Mouse (Mus musculus) hindbrain, embryonic 10.5 days (tissue): ENCODE measurements around the gene Mtfr2. TPM values are rescaled to one million over a fixed set of nuclear protein-coding genes. Genes with fewer than 3 reads are reported as not detected.

ENCODE experiments used
- DNase-seq: peaks from one replicate; pipeline ENCODE4 v3.0.0-alpha.2; 2017; ENCODE audit warnings: low spot score
- H3K27ac ChIP-seq: fragments of 300-500 bp; sonication (generic); 2 replicates; pipeline ENCODE4 v1.5.1; 2016; ENCODE audit warnings: mild to moderate bottlenecking, moderate library complexity
- H3K27me3 ChIP-seq: fragments of 300-500 bp; sonication (generic); 2 replicates; pipeline ENCODE4 v1.6.1; 2016; ENCODE audit warnings: mild to moderate bottlenecking; ENCODE audit not compliant: poor library complexity, insufficient read depth, severe bottlenecking
- H3K36me3 ChIP-seq: fragments of 300-500 bp; sonication (generic); 2 replicates; pipeline ENCODE4 v1.6.1; 2016; ENCODE audit warnings: mild to moderate bottlenecking, moderate library complexity
- H3K4me1 ChIP-seq: fragments of 300-500 bp; sonication (generic); replicated peaks from 2 replicates; pipeline ENCODE4 v1.6.1; 2016; ENCODE audit warnings: mild to moderate bottlenecking
- H3K4me3 ChIP-seq: fragments of 300-500 bp; sonication (generic); 2 replicates; pipeline ENCODE4 v1.5.1; 2016; ENCODE audit warnings: mild to moderate bottlenecking, moderate library complexity
- H3K9me3 ChIP-seq: fragments of 300-500 bp; sonication (generic); 2 replicates; pipeline ENCODE4 v1.6.1; 2016; ENCODE audit warnings: mild to moderate bottlenecking, moderate library complexity
- WGBS: fragments of 180-500 bp; shearing (Covaris S2); methylation state at CpG from one replicate; pipeline ENCODE4 v1.1.7; 2016; 5-methylcytosine and 5-hydroxymethylcytosine counted together
- polyA plus RNA-seq: library from polyadenylated mRNA; unstranded; fragments of >200 nt; fragmentation: Nextera tagmentation; extraction: Ambion mirVana; gene quantifications from 2 replicates; pipeline ENCODE4 v1.2.1, GENCODE M21; 2016

Mtfr2 gene
- polyA plus RNA-seq = 2.7 and 4.3 TPM in 2 replicates

DNA sequence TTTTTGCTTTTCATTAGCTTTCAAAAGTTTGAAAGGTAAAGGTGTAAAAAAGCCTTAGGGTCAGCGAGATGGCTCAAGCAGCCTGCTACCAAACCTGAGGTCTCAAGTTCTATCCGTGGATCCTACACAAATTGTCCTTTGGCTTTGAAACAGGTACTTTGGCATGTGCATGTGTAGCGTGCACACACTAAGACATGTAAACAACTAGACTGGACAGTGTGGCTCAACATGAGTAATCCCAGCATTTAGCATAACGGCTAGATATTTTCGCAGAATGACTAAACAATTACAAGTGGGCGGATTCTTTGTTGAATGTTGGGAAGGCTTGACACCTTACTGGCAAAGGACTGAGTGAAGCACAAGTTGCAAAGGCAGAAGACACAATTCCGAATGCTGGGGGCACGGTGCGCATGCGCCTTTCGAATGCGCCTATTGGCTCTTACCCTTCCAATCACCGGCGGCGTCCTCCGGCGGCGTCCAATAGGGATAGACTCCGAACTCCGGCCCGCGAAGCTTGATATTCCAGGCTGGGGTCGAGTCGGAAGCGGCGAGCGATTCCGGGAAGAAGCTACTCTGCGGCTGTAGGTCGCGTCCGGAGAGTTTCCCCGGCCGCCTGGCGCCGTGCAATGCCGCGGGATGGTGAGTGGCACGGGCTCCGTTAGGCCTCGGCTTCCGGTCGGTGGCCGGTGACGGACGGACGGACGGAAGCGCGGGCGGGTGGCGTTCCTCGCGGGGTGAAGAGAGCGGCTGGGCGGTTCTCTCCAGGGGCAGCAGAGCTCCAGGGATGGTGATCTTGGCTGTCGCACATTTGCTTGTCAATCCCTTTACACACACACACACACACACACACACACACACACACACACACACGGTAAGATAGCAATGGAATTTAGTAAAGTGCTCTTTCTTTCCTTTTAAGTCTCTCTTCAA is at the start of gene Mtfr2:
Mtfr2 (plus strand) TSS at position 486 of the 930 bp plus-strand sequence.
- Histone ChIP-seq H3K4me3 (peak within 1 kb of the TSS; percentile 72), H3K27me3 (no peaks in the 10 kb centered on the region), H3K9me3 (no peaks in the 10 kb centered on the region), H3K4me1 (peaks cover 11% of the 10 kb centered on the region), H3K27ac (peak within 1 kb of the TSS; percentile 87), H3K36me3 (peaks cover 49% of the 10 kb centered on the region)
- WGBS = 2% methylated on average over 58 of the region's 58 CpGs
- DNase-seq = peak; percentile 94

DNA sequence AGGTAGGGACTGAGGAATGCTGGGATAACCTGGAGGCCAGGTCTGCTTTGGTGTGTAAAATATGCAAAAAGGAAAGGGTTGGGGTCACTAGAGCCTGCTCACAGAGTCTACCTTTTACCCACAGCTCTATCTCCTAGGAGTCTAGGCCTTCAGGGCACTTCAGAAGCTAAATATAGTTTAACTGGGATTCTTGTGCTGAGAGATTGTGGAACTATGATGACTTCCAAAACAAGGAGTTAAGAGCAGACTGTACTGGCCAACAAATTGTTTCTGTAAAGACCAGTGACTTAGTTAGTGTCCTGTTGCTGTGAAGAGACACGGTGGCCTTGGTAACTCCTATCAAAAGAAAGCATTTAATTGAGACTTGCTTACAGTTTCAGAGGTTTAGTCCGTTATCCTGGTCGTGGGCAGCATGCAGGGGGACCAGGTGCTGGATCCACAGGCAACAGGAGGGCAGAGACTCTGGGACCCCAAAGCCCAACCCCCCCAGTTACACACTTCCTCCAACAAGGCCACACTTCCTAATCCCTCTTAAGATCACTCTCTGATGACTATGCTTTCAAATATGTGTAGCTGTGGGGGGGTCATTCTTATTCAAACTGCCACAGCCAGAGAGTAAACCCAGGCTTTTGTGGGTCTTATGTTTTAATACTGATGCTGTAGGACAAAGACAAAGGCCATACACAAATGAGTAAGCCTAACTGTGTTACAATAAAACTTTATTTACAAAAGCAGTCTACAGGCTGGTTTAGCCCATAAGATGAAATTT is 49.2 kb upstream of the Mtfr2 start:
- DNase-seq = no peak
- Histone ChIP-seq H3K9me3 (no peaks in the 10 kb centered on the region), H3K36me3 (no peaks in the 10 kb centered on the region), H3K27me3 (no peaks in the 10 kb centered on the region), H3K4me1 (no peaks in the 10 kb centered on the region), H3K27ac (no peak overlapping the region), H3K4me3 (no peak overlapping the region)
- 52% methylated on average over 3 of the region's 3 CpGs for WGBS

DNA sequence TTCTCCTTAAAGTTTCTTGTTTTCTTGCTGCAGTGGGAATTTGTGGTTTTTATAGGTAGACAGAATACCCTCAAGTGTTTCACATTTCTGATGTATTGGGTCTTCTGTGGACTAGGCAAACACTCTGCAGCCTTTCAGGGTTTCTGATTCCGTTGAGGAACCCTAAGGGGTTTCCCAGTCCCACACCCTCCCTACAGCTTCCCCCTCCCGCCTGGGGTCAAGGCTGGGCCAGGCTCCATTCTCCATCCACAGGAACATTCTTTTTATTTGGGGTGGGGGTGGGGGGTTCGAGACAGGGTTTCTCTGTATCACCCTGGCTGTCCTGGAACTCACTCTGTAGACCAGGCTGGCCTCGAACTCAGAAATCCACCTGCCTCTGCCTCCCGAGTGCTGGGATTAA is 48.5 kb upstream of the Mtfr2 start:
- Histone ChIP-seq H3K9me3 (no peaks in the 10 kb centered on the region), H3K27me3 (no peaks in the 10 kb centered on the region), H3K27ac (no peak overlapping the region), H3K4me3 (no peak overlapping the region), H3K36me3 (no peaks in the 10 kb centered on the region), H3K4me1 (no peaks in the 10 kb centered on the region)
- 82% methylated on average over 5 of the region's 5 CpGs for WGBS
- no peak for DNase-seq

DNA sequence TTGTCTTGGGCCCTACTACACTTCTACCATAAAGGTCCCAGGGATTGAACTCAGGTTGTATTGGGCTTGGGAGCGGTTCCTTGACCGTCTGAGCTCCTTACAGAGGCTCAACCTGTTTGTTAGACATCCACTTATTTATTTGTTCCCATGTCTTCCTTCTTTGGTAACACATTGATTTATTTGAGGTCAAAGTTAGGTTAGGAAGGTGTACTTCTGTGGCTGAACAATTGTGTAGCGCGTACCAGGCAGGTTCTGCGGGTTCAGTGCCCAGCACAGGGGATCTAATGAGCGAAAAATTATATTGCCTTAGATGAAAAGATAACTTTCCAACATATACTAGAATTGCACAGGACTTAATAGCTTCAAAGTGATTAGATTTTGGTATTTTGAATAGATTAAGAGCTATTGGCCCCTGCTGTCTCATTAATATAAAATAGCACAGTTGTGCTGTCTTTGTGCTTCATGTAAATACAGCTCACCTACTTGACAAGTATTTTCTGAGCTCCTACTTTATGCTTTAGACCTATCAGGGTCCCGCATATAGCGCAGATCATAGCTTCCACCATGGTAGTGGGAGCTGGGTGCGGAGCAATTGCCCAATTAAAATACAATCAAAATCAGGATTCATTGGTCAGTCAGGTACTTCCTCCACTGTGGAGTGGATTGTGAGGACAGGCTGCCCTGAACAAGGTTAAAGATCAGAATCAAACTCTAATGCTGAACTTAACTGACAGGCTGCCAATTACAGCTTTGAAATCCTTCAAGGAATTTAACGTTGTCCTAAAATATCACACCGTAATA is 36.4 kb upstream of the Mtfr2 start:
- Histone ChIP-seq H3K9me3 (no peaks in the 10 kb centered on the region), H3K4me3 (peak overlapping the region; percentile 77), H3K27me3 (no peaks in the 10 kb centered on the region), H3K27ac (peak overlapping the region; percentile 99), H3K36me3 (peaks cover 11% of the 10 kb centered on the region), H3K4me1 (peaks cover 22% of the 10 kb centered on the region)
- 50% methylated on average over 11 of the region's 11 CpGs for WGBS
- DNase-seq = peak; percentile 21

DNA sequence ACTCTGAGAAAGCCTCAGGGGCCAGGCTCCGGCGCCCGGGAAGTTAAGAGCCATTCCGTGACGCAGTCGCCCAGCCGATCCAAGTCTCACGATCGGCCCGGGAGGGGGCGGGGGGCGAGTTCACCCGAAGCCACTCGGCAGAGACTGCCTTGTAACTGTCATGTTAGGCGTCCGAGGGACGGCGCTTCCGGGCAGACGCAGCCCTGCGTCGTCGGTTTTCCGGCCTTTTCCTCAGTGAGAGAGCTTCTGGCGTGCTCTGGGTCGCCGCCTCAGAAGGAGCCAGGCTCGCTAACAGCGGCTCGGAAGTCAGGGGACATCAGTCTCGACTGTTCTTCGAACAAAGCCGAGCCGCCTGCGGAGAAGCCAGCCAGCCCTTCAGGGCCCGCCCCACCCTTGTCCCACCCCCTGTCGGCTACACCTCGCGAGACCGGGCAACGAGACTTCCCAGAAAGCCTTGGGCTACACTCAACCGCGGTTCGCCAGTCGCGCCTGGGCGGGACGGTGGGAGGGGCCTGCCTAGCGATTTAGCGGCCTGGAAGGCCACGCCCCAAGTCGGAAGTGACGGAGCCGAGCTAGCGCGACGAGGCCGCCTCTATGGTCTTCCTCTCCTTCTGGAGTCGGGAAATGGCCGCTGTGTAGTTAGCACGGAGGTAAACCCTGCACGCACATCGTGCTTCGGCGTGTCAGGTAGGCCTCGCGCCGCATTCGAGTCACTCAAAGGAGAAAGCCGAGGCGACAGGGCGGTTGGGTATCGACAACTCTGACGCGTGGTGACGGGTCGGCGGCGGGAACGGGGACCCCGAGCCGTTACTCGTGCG is 35.4 kb upstream of the Mtfr2 start, which contains the start of gene Bclaf1:
Bclaf1 (plus strand) TSS at position 552 of the 818 bp plus-strand sequence.
- Histone ChIP-seq H3K4me3 (peak within 1 kb of the TSS; percentile 77), H3K4me1 (peaks cover 22% of the 10 kb centered on the region), H3K27ac (peak within 1 kb of the TSS; percentile 99), H3K36me3 (peaks cover 17% of the 10 kb centered on the region), H3K27me3 (no peaks in the 10 kb centered on the region), H3K9me3 (no peaks in the 10 kb centered on the region)
- under 1% methylated on average over 84 of the region's 84 CpGs for WGBS
- DNase-seq = peak; percentile 100

DNA sequence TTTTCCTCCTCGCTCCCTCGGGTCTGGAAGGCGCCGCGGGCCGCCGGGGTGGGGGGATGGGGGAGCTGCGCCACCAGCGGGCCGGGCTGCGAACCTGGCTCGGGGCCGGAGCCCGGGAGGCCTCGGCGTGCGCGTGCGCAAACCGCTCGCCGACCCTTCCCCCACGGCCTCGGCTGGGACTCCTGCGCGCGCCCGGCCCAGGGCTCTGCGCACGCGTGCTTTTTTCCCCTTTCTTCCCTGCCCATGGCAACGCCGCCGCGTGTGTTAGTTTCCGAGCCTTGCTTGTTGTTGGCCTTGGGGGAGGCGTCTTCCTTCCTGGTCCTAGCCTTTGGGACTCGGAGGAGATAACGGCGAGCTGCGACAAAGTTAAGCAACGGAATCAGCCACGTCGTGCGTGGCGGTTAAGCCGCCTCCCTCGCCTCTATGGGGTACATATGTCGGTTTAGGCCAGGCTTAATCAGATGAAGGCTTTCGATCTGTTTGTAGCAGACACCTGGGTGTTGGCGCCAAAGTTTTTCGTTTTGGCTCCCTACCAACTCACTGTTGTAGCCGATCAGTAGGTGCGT is 34.8 kb upstream of the Mtfr2 start:
- H3K36me3 ChIP-seq = peaks cover 24% of the 10 kb centered on the region
- H3K4me3 ChIP-seq = peak overlapping the region; percentile 77
- H3K4me1 ChIP-seq = peaks cover 22% of the 10 kb centered on the region
- WGBS = under 1% methylated on average over 54 of the region's 54 CpGs
- DNase-seq = peak; percentile 88
- no peaks in the 10 kb centered on the region for H3K27me3 ChIP-seq
- H3K27ac ChIP-seq = peak overlapping the region; percentile 99
- no peaks in the 10 kb centered on the region for H3K9me3 ChIP-seq

DNA sequence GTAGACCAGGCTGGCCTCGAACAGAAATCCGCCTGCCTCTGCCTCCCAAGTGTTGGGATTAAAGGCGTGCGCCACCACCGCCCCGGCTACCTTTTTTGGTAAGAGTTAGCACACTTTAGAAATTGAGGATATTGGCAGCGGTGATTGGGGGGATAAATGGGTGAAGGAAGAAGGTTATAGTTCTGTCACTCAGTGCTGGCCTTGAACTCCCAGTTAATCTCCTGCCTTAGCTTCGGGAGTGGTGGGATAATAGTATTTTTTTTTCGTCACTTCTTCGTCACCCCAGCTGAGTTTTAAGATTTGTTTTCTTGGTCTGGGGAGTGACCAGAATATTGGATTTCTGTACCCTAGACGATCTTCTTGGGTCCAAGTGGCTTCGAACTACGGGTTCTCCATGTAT is 34.1 kb upstream of the Mtfr2 start:
- peaks cover 22% of the 10 kb centered on the region for H3K4me1 ChIP-seq
- no peak for DNase-seq
- peak overlapping the region; percentile 99 for H3K27ac ChIP-seq
- H3K27me3 ChIP-seq = no peaks in the 10 kb centered on the region
- H3K4me3 ChIP-seq = peak overlapping the region; percentile 77
- 49% methylated on average over 13 of the region's 13 CpGs for WGBS
- peaks cover 30% of the 10 kb centered on the region for H3K36me3 ChIP-seq
- H3K9me3 ChIP-seq = no peaks in the 10 kb centered on the region

DNA sequence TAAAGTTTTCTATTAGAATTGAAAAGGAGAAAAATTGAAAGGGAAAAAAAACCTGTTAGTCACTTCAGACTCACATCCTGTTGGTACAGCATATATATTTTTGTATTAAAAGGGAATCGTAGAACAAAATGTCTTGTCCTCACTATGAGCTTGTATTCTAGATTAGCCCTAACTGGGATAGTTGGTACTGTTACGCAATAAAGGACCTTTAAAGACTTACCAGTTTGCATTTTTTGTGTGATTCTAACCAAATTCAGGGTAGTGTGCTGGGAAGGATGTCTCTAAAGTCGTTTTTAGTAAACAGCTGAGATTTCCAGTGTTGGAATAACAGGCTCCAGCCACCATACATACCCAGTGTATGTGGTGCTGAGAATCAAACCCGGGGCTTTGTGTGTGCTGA is 33.6 kb upstream of the Mtfr2 start:
- Histone ChIP-seq H3K27me3 (no peaks in the 10 kb centered on the region), H3K9me3 (no peaks in the 10 kb centered on the region), H3K36me3 (peaks cover 35% of the 10 kb centered on the region), H3K27ac (no peak overlapping the region), H3K4me1 (peaks cover 22% of the 10 kb centered on the region), H3K4me3 (peak overlapping the region; percentile 77)
- WGBS = 92% methylated on average over 4 of the region's 4 CpGs
- DNase-seq = no peak

DNA sequence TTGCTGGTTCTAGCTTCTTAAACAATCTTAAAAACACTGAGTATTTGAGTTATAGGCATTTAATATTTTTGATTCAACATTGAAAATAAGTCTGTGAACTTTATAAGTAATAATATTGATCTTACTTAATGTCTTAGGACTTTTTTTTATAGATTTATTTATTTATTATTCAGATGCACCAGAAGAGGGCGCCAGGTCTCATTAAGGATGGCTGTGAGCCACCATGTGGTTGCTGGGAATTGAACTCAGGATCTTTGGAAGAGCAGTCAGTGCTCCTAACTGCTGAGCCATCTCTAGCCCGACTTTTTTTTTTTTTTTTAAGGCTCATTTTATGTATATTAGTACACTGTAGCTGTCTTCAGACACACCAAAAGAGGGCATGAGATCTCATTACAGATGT is 32.8 kb upstream of the Mtfr2 start:
- 61% methylated on average over 2 of the region's 2 CpGs for WGBS
- no peak for DNase-seq
- Histone ChIP-seq H3K36me3 (peaks cover 42% of the 10 kb centered on the region), H3K9me3 (no peaks in the 10 kb centered on the region), H3K27me3 (no peaks in the 10 kb centered on the region), H3K4me3 (no peak overlapping the region), H3K4me1 (peaks cover 22% of the 10 kb centered on the region), H3K27ac (no peak overlapping the region)

DNA sequence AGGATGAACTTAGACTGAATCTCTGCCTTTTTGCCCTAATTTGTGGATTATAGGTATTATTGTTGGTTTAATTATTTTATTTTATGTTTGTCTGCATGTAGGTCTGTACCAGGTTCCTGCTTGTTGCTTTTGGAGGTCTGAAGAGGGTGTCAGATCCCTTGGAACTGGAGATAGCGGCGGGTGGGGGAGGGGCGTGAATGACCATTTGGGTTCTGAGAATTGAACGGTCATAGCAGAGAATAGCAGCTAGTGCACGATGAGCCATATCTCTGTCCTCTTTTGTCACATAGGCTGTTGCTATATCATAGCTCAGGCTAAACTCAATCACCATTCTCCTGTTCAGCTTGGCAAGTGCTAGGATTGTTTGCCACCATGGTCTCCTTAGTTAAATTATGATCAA is 30.1 kb upstream of the Mtfr2 start:
- Histone ChIP-seq H3K4me1 (peaks cover 11% of the 10 kb centered on the region), H3K36me3 (peaks cover 69% of the 10 kb centered on the region), H3K27me3 (no peaks in the 10 kb centered on the region), H3K27ac (no peak overlapping the region), H3K9me3 (no peaks in the 10 kb centered on the region), H3K4me3 (no peak overlapping the region)
- 88% methylated on average over 5 of the region's 5 CpGs for WGBS
- no peak for DNase-seq

DNA sequence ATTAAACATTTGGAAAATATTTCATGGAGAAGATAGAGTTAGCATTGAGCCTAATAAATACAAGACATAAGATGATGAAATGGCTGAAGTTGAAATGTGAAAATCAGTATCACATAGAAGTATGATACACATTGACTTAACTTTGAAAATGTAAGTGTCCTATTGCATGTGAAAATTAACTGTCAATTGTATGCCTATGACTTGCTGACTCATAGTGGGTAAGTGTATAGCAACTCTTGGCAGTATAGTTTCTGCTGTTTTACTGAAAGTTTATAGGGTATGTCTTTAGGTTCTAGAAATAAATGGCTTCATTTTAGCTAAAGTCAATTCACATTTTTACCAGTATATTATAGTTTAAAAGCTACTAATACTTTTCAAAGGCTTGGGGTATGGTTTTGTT is 21.3 kb upstream of the Mtfr2 start:
- H3K4me3 ChIP-seq = no peak overlapping the region
- H3K27ac ChIP-seq = no peak overlapping the region
- H3K36me3 ChIP-seq = peaks cover 100% of the 10 kb centered on the region
- no peaks in the 10 kb centered on the region for H3K4me1 ChIP-seq
- DNase-seq = no peak
- no peaks in the 10 kb centered on the region for H3K27me3 ChIP-seq
- no peaks in the 10 kb centered on the region for H3K9me3 ChIP-seq
